Mouse (Mus musculus) bone marrow macrophage, adult 2 months (primary cell): ENCODE data around the gene Plpp3.

Experiments used
- CTCF ChIP-seq: IDR thresholded peaks from 2 replicates; pipeline ENCODE4 v1.5.1; 2012; ENCODE audit warnings: low read depth, mild to moderate bottlenecking, low read length, moderate library complexity
- POLR2A ChIP-seq: IDR thresholded peaks from 2 replicates; pipeline ENCODE4 v1.6.1; 2012; ENCODE audit warnings: mild to moderate bottlenecking, low read depth, low read length, borderline replicate concordance

DNA sequence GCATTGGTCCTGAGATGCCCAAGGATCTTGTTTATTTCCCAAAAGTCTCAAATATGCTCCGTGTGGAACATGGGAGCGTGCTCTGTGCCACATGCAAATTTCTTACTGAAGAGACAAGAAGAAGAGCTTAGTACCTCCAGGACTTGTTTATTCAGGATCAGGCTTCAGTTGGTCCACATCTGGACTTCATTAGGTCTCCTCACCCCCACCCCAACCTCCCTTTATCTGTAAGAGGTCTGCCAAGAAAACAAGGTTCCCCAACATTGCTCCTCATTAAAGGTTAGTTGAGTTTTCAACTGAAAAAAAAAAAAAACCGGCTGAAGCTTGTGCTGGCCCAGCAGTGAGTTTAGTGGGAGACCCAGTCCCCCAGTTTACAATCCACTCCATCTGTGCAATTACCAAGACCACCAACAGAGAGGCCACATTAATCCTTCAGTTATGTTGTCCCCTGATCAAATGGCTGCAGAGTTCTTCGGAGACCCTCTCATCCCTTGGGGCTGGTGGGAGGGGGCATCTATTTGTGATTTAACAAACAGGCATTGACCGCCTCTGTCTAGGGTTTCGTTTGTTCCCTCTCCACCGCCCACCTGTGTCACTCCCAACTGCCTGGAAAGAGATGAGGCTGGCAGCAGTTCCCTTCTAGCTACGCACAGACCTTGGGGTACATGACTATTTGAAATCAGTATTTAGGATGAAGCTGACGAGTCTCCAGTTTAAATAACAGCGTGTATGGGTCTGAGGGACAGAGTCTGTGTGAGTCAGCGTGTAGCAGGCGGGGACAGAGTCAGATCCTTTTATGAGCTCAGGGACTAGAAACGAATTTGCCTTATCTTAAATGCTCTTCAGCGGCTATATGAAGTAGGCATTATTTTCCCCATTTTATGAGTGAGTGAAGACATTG lies 43.7 kb downstream of the Plpp3 start:
- no peak for TF ChIP-seq CTCF
- TF ChIP-seq POLR2A = no peak
